Comparison of ENCODE assay signal across 8 mouse cellular contexts in genomic region chr17:47593854-47594182, GRCm38 (mm10). TPM values are rescaled to one million over a fixed set of nuclear protein-coding genes. Genes with fewer than 3 reads are reported as not detected.
DNase-seq lines count a peak whose midpoint lies in the region; ATAC-seq lines count a peak whose summit lies in the region.

No protein-coding gene starts in this region.

- peaks cover 20% of the 10 kb centered on the region for H3K36me3 ChIP-seq in lung, embryonic 15.5 days
- H3K36me3 ChIP-seq in embryonic facial prominence, embryonic 14.5 days (ENCODE audit: control insufficient read depth, insufficient read depth, low read length) = peaks cover 22% of the 10 kb centered on the region
- peaks cover 12% of the 10 kb centered on the region; the same call in 1 of the 2 replicates for H3K36me3 ChIP-seq in intestine, embryonic 16.5 days (ENCODE audit: control insufficient read depth, insufficient read depth, low read length)
- H3K36me3 ChIP-seq in neural tube, embryonic 13.5 days = peaks cover 7% of the 10 kb centered on the region; the same call in 1 of the 2 replicates

- peaks cover 38% of the 10 kb centered on the region for H3K4me1 ChIP-seq in lung, embryonic 15.5 days
- peaks cover 16% of the 10 kb centered on the region for H3K4me1 ChIP-seq in embryonic facial prominence, embryonic 14.5 days (ENCODE audit: control insufficient read depth, insufficient read depth, low read length)
- H3K4me1 ChIP-seq in intestine, embryonic 16.5 days (ENCODE audit: control insufficient read depth, insufficient read depth, low read length) = peaks cover 32% of the 10 kb centered on the region
- H3K4me1 ChIP-seq in neural tube, embryonic 13.5 days (replicated peaks) = peaks cover 48% of the 10 kb centered on the region

- peak overlapping the region; percentile 86 for H3K4me2 ChIP-seq in lung, embryonic 15.5 days
- peak overlapping the region; percentile 90 for H3K4me2 ChIP-seq in embryonic facial prominence, embryonic 14.5 days (ENCODE audit: low read depth, low read length)
- H3K4me2 ChIP-seq in intestine, embryonic 16.5 days (ENCODE audit: low read depth, low read length) = peak overlapping the region; percentile 71
- H3K4me2 ChIP-seq in neural tube, embryonic 13.5 days = peak overlapping the region; percentile 96

- H3K4me3 ChIP-seq in lung, embryonic 15.5 days = peak overlapping the region; percentile 95
- peak overlapping the region; percentile 93 for H3K4me3 ChIP-seq in embryonic facial prominence, embryonic 14.5 days (ENCODE audit: low read depth, low read length)
- H3K4me3 ChIP-seq in intestine, embryonic 16.5 days (ENCODE audit: low read length) = peak overlapping the region; percentile 95
- H3K4me3 ChIP-seq in neural tube, embryonic 13.5 days = peak overlapping the region; percentile 76

- intact Hi-C loops in left cerebral cortex, postnatal 14 days (cut with DNase I) = loop anchor here (2.0 to 10.0 kb wide), 2 partner anchors 83 to 209 kb away; partner anchors contain the start of gene Guca1b

- ATAC-seq in lung, embryonic 15.5 days (ENCODE audit: borderline replicate concordance, extremely low read depth, low FRiP score, low TSS enrichment) = no peak
- no peak for ATAC-seq in embryonic facial prominence, embryonic 14.5 days (ENCODE audit: low read depth)
- no peak for ATAC-seq in intestine, embryonic 16.5 days
- ATAC-seq in neural tube, embryonic 13.5 days (ENCODE audit: low read depth) = peak; percentile 1; the same call in 1 of the 2 replicates

- no peak for DNase-seq in lung, postnatal 25 days (ENCODE audit: low spot score)
- no peak for DNase-seq in embryonic facial prominence, embryonic 14.5 days (ENCODE audit: low spot score)
- DNase-seq in ovary, postnatal 10 days (ENCODE audit: low spot score) = no peak
- DNase-seq in layer of hippocampus, postnatal 36 days = no peak
- no peak for DNase-seq in left cerebral cortex, postnatal 14 days (ENCODE audit: low spot score in 2 of 2)

- peak overlapping the region; percentile 96 for H3K27ac ChIP-seq in lung, embryonic 15.5 days
- H3K27ac ChIP-seq in embryonic facial prominence, embryonic 14.5 days (replicated peaks; ENCODE audit: low read depth, low read length) = peak overlapping the region; percentile 99
- peak overlapping the region; percentile 99 for H3K27ac ChIP-seq in intestine, embryonic 16.5 days (ENCODE audit: low read length)
- peak overlapping the region; percentile 87 for H3K27ac ChIP-seq in neural tube, embryonic 13.5 days (replicated peaks)

- H3K9ac ChIP-seq in lung, embryonic 15.5 days = peak overlapping the region; percentile 91
- peak overlapping the region; percentile 95 for H3K9ac ChIP-seq in embryonic facial prominence, embryonic 14.5 days (ENCODE audit: low read depth, low read length)
- H3K9ac ChIP-seq in intestine, embryonic 16.5 days (ENCODE audit: low read depth, low read length) = peak overlapping the region; percentile 81
- H3K9ac ChIP-seq in neural tube, embryonic 13.5 days = peak overlapping the region; percentile 81

- no peaks in the 10 kb centered on the region for H3K9me3 ChIP-seq in lung, embryonic 15.5 days
- H3K9me3 ChIP-seq in embryonic facial prominence, embryonic 14.5 days (ENCODE audit: control insufficient read depth, low read length) = no peaks in the 10 kb centered on the region
- no peaks in the 10 kb centered on the region for H3K9me3 ChIP-seq in intestine, embryonic 16.5 days (ENCODE audit: control insufficient read depth, low read length)
- H3K9me3 ChIP-seq in neural tube, embryonic 13.5 days = no peaks in the 10 kb centered on the region

- WGBS in lung, embryonic 15.5 days = under 1% methylated on average over 13 of the region's 13 CpGs
- 0% methylated on average over 13 of the region's 13 CpGs for WGBS in embryonic facial prominence, embryonic 14.5 days
- WGBS in intestine, embryonic 16.5 days = under 1% methylated on average over 13 of the region's 13 CpGs
- WGBS in neural tube, embryonic 13.5 days = 0% methylated on average over 13 of the region's 13 CpGs

- H3K27me3 ChIP-seq in lung, embryonic 15.5 days = no peaks in the 10 kb centered on the region
- no peaks in the 10 kb centered on the region for H3K27me3 ChIP-seq in embryonic facial prominence, embryonic 14.5 days (replicated peaks; ENCODE audit: control insufficient read depth, insufficient read depth, low read length)
- no peaks in the 10 kb centered on the region for H3K27me3 ChIP-seq in intestine, embryonic 16.5 days (replicated peaks; ENCODE audit: control insufficient read depth, insufficient read depth, low read length)
- H3K27me3 ChIP-seq in neural tube, embryonic 13.5 days = no peaks in the 10 kb centered on the region; the same call in 1 of the 2 replicates

RNA-seq across cellular contexts. Expression of gene Bysl, which starts 17.5 kb away (rescaled TPM):
- 21.9 and 22.9 TPM in 2 replicates for polyA plus RNA-seq in lung, embryonic 15.5 days (2015; fragmentation: Nextera tagmentation; extraction: Ambion mirVana)
- polyA plus RNA-seq in embryonic facial prominence, embryonic 14.5 days (2014; fragmentation: Nextera tagmentation; extraction: Ambion mirVana) = 21.3 and 22.4 TPM in 2 replicates
- 17.7 and 22.0 TPM in 2 replicates for polyA plus RNA-seq in intestine, embryonic 16.5 days (2015; fragmentation: Nextera tagmentation; extraction: Ambion mirVana)
- polyA plus RNA-seq in neural tube, embryonic 13.5 days (2015; fragmentation: Nextera tagmentation; extraction: Ambion mirVana) = 32.9 and 33.2 TPM in 2 replicates
- 10 to 100 TPM; 17.2 to 18.3 TPM for total RNA-seq in layer of hippocampus, postnatal 36 days (2021)
- 10 to 100 TPM; 21.0 to 21.1 TPM for total RNA-seq in left cerebral cortex, postnatal 14 days (2021)

RNA-seq across cellular contexts. Expression of gene Med20, which starts 17.6 kb away (rescaled TPM):
- polyA plus RNA-seq in lung, embryonic 15.5 days (2015; fragmentation: Nextera tagmentation; extraction: Ambion mirVana) = 47.8 and 50.3 TPM in 2 replicates
- polyA plus RNA-seq in embryonic facial prominence, embryonic 14.5 days (2014; fragmentation: Nextera tagmentation; extraction: Ambion mirVana) = 47.7 and 50.2 TPM in 2 replicates
- 40.4 and 41.4 TPM in 2 replicates for polyA plus RNA-seq in intestine, embryonic 16.5 days (2015; fragmentation: Nextera tagmentation; extraction: Ambion mirVana)
- polyA plus RNA-seq in neural tube, embryonic 13.5 days (2015; fragmentation: Nextera tagmentation; extraction: Ambion mirVana) = 38.9 and 39.7 TPM in 2 replicates
- total RNA-seq in layer of hippocampus, postnatal 36 days (2021) = 10 to 100 TPM; 34.1 to 40.4 TPM
- total RNA-seq in left cerebral cortex, postnatal 14 days (2021) = 10 to 100 TPM; 20.8 to 28.9 TPM

RNA-seq across cellular contexts. Expression of gene Gm20517, which starts 17.6 kb away (rescaled TPM):
- 0.35 and 1.7 TPM in 2 replicates for polyA plus RNA-seq in lung, embryonic 15.5 days (2015; fragmentation: Nextera tagmentation; extraction: Ambion mirVana)
- 1.4 and 1.9 TPM in 2 replicates for polyA plus RNA-seq in embryonic facial prominence, embryonic 14.5 days (2014; fragmentation: Nextera tagmentation; extraction: Ambion mirVana)
- 0.73 and 0.78 TPM in 2 replicates for polyA plus RNA-seq in intestine, embryonic 16.5 days (2015; fragmentation: Nextera tagmentation; extraction: Ambion mirVana)
- 2.4 and 3.0 TPM in 2 replicates for polyA plus RNA-seq in neural tube, embryonic 13.5 days (2015; fragmentation: Nextera tagmentation; extraction: Ambion mirVana)
- total RNA-seq in layer of hippocampus, postnatal 36 days (2021) = 1 to 10 TPM; 5.3 to 5.4 TPM
- 1 to 10 TPM; 5.8 to 7.4 TPM for total RNA-seq in left cerebral cortex, postnatal 14 days (2021)

RNA-seq across cellular contexts. Expression of gene Usp49, which starts 36.7 kb away (rescaled TPM):
- 4.2 and 4.3 TPM in 2 replicates for polyA plus RNA-seq in lung, embryonic 15.5 days (2015; fragmentation: Nextera tagmentation; extraction: Ambion mirVana)
- polyA plus RNA-seq in embryonic facial prominence, embryonic 14.5 days (2014; fragmentation: Nextera tagmentation; extraction: Ambion mirVana) = 3.8 and 4.1 TPM in 2 replicates
- 3.8 and 4.2 TPM in 2 replicates for polyA plus RNA-seq in intestine, embryonic 16.5 days (2015; fragmentation: Nextera tagmentation; extraction: Ambion mirVana)
- polyA plus RNA-seq in neural tube, embryonic 13.5 days (2015; fragmentation: Nextera tagmentation; extraction: Ambion mirVana) = 8.2 and 10.6 TPM in 2 replicates
- 10 to 100 TPM; 10.5 to 11.5 TPM for total RNA-seq in layer of hippocampus, postnatal 36 days (2021)
- 10 to 100 TPM in 1 of 2 experiments, 1 to 10 TPM in 1; 9.0 to 10.4 TPM for total RNA-seq in left cerebral cortex, postnatal 14 days (2021)
